Mouse (Mus musculus) cerebellum, adult (tissue): Measurements from ENCODE around the gene Olfr159.
"Not testable (repeated sequence)": the region's sequence is repeated elsewhere in the genome, so short reads cannot be mapped to it uniquely, and the experiment has no call there.

Experiments
- ATAC-seq: cut with Nextera tagmentation; 2 replicates; pipeline ENCODE4 v1.9.2; 2017; ENCODE audit warnings: mild to moderate bottlenecking, moderate library complexity, mixed read lengths; ENCODE audit not compliant: insufficient number of reproducible peaks, low FRiP score, low TSS enrichment

Gene Olfr159

DNA sequence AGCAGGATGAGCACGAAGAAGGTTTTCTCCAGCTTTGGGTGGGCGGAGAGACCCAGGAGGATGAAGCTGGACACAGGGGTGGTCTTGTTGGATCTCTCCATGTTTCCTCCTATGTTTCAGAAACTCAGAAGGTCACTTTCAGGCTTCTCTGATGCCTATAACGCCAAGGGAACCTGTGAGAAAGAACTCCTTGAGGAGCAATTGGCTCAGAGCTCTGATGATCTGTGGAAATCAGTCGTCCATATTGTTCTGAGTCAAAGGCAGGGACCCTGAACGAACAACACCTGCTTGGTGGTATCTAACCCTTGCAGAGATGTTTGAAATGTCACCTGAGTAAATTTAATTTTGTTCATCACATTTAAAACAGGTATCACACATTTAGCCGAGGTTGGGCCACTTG lies at the start of gene Olfr159:
Gene Olfr159, minus strand, starts transcription at position 101 of the 400 bp plus-strand sequence.
- no peak for ATAC-seq

DNA sequence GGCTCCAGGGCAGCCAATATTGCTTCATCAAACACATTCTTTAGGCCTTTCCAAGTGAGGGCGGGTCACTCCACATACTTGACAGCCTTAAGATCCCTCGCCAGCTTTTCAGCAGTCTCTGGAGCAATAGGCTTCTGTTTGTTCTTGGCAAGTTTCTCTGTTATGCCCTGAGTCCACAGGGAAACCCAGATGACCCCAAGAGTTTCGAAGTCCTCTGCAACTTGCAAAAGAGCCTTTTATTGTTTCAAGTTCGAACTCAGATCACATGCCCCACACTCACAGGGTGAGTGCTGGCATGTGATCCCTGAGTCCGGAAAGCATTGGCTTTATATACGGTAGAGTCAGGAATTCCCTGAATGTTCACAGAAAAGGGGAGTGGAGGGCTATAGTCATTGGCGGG lies 28.1 kb upstream of the Olfr159 start:
- no peak for ATAC-seq

DNA sequence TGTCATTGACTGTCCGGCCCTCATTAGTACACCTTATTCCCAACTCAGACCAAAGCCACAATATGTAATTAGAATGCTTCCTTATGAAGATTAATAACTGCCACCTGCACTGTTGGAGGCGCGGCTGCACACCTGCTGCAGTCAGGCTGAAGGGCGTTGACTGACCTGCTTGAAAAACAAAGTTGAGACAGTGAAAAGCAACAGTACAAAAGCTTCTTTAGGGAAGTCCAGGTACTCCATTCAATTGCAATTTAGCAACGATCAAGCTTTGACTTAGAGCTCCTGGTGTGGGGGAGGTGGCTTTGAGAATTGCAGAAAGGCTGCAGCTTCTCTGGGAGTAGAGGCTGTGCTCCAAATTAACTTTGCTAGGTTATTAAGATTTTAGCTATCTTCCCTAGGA lies 25.0 kb upstream of the Olfr159 start:
- not testable (repeated sequence) for ATAC-seq

DNA sequence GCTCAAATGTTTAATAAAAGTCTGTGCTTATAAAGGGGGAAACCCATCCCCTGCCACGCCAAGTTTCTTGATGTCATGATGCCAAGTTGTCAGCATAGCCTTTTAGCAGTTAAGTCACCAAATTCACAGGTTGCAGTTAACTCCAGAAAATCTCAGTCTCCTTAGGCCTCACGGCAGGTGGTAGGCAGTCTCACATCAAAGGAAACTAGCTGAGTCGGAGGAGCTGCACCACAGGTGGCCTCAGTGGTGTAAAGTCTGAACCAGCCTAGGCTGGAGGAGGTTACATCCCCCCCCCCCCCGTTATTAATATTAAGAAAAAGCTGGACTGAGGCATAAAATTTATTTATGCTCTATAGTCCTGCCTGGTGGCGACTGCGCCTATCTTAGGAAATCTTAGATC lies 24.5 kb upstream of the Olfr159 start:
- ATAC-seq = no peak

DNA sequence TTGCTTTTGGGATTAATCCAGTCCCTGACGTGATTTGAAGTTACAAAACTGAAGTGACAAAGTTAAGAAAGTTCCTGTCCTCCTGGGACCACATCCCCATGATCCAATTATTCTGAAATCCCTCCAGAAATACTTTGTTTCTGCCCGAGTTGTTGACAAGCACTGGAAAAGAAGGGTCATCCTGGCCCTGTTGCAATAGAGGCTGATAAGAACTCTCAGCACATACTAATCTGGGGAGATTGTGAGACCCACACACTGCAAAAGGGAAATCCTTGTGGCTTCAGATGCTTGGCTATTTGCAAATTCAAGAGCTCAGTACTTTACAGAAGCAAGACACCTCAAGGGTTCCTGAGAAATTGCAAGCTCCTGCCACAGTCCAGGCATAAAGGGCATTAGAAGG lies 1.5 kb upstream of the Olfr159 start:
- no peak for ATAC-seq

DNA sequence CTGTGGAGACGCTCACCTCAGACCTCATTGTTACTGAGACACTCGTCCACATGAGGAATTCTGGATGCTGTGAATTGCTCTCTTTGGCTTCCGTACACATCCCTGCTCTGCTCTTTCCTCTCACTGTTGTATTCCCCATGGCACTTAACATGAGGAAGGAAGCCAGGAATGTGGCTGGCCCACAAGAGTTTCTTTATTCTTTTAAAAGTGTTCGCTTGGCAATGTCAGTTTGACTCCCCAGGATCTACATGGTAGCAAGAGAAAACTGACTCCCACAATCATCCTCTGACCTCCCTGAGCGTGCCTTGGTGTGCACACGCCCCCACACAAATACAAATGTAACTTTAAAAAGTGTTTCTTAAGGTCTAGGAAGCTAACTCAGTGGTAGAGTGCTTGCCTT lies 817 bp upstream of the Olfr159 start:
- ATAC-seq = no peak

DNA sequence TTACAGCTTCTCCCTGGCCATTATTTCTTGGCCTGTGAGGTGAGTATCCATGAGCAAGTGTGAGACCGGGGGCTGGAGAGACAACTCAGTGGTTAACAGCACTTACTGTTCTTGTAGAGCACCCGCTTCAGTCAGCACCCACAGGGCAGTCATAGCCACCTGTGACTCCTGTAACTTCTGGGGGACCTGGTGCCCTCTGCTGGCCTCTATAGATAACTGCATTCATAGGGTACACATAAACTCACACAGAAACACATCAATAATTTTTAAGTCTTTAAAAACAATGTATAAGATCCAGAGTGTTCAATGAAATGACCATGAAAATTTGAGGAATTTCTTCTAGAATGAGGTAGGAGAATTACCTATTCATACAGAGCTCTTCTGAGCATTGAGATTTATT lies 1.4 kb downstream of the Olfr159 start:
- ATAC-seq = no peak

DNA sequence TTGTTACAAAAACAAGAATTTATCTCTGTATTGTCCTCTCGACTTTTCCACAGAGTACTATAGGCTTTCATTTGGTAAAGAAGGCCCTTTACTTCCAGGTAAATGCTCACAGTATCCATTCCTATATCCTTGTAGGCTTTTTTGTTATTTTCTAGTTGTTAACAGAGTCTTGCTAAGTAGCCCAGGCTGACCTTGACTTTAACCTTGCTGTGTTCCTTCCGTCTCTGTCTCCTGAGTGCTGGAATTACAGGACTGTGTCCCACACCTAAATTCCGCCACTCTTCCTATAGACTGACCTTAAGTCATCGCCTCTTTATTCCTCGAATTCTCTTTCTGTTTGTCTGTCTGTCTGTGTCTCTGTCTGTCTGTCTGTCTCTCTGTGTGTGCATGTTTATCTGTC lies 2.5 kb downstream of the Olfr159 start:
- ATAC-seq = no peak

DNA sequence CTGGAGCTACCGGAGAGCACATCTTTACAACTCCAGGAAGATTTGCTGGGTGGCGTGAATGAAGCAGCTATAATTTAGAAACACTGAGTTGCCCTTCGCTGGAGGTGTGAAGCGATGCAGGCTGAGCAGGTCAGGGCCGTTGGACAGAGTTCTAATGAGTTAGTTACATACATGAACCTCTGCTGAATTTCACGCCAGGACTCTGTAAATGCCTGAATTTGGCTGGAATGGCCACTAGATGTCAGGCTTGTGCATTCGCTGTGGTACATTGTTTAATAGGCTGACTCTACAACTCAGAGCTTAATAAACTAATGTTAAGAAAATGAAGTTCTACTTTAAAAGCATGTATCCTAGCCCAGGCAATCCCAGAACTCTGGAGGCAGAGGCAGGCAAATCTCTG lies 7.4 kb downstream of the Olfr159 start:
- 0 out of 2 replicates have a peak, but pooled peaks have one; percentile 26 for ATAC-seq

DNA sequence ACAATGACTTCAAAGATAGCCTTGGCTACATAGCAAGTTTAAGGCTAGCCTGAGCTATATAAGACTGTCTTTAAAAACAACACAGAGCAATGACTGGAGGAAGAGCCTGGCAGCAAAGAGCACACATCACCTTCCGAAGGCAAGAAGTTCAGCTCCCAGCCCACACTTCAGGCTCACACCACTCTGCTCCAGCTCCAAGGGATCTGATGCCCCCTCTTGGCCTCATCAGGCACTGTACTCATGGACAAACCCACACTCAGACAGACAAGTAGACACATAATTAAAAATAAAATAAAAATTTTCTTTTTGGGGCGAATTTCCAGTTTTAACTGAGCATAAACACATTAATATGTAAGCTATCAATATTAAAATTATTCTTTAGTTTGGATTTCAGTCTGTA lies 9.5 kb downstream of the Olfr159 start:
- no peak for ATAC-seq

DNA sequence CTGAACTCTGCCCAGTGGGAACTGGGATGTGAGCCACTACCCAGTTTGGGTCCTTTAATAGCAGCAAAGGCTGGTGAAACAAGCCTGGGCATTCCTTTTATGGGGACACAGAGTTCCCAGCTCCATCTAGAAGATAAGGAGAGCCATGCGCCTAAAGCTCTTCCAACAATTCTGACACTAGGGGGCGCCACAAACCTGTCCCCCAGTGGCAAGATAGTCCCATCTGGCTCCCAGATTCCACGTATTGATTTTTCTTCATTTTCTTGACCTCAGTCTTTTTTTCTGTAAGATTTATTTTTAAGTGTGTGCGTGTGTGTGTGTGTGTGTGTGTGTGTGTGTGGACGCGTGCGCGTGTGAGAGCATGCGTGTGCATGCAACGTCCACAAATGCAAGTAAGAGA lies 10.3 kb downstream of the Olfr159 start:
- ATAC-seq = no peak

DNA sequence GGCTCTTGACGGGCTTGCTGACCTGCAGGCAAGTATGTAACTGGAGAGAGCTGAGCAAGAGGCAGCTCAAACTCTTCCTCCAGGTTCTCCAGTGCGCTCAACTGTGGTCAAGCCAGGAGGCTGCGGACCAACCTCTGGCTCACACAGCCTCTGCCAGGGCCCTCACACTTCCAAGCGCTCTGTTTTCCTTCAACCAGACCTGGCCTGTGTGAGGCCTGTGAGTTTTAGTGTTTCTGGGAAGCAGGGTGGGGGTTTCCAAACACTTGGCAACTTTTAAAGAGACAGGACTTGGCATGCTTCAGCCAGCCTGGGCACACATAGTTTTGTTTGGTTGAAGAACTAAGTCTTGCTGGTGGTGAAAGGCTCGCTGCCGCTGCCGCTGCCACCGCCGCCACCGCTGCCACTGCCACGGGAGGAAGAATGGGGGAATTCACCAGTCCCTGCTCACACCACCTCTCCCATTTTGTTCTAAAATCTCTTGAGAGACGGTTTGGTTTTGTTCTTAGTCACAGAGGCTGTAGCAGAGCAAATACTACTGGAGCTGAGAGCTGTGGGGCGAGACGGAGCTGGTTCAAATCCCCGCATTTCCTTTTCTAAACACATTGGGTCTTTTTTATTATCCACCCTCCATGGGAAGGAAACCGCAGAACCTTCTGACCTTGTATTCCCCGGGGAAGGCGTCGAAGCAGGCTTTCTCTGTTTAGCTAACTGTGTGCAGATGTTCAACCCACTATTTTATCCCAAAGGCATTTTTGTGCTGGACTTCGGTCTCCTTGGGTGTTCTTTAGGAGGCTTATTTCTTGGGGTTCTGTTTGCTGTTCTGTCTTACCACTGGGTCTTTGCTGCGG lies 11.0 kb downstream of the Olfr159 start:
- no peak for ATAC-seq

DNA sequence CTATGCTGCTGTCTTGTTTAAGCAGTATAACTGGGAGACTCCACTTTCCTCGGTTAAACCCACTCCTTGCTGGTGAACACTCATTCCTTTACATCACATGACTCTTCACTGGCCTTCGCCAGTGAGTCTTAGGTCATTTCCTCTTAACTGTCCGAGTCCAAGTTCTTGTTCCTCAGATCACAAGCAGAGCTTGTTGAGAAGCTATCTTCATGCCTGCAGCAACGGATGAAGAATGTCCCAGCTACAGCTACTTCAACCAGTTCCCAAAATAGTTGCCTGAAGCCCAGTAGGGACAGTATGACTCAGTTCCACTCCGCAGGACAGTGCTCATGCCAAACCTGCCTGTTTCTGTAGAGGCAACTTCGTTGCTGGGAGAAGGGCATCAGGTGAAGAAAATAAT lies 13.6 kb downstream of the Olfr159 start:
- ATAC-seq = no peak

DNA sequence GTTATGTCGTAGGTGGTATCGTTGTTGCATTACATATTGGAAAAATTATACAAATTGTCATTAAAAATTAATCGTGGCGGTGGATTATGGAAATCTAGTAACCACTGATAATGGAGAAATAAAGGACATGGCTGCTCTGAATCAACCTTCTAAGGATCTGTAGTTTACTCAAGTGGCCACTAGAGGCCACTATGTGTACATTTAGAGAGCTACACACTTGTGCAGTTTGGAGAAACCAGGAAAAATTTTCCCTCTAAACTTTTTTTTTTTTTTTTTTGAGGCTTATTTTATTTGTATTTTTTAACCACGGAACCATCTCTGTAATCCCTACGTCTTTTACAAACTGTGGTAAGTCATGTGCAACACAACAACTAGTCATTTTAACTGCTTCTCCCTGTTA lies 25.6 kb downstream of the Olfr159 start:
- ATAC-seq = no peak

DNA sequence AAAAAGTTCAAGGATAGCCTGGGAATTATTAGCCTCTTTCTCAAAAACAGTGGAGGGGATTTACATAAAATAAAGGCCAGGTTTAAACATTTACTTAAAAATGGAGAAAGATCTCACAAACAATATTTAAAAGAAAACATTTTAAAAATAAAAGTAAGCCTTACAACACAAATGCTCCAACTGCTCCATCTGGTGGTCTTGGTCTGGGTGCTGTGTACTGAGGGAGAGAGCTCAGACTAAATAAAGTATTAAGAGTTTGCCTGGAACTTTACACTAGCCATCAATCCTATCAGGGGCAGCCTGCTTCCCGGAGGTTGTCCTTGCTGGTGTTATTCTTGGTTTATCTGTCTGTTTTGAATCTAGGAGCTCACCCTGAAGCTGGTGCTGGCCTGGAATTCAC lies 27.7 kb downstream of the Olfr159 start:
- ATAC-seq = no peak

DNA sequence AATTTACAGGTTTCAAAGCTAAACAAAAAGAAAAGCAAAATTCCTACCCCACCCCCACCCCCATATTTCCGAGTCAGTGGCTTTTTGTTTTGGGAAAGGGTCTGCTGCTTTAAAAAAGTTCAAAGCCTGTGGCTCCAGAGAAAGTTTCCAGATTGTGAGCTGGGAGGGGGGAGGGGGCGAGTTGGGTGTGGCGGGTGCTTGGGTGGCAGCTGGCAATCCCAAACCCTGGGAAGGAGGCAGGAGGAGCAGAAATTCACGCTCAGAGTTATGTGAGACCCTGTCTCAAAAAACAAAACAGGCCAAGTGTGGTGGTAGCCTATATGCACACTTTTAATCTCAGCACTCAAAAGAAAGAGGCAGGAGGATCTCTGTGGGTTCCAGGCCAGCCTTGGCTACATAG lies 28.2 kb downstream of the Olfr159 start:
- ATAC-seq = no peak

DNA sequence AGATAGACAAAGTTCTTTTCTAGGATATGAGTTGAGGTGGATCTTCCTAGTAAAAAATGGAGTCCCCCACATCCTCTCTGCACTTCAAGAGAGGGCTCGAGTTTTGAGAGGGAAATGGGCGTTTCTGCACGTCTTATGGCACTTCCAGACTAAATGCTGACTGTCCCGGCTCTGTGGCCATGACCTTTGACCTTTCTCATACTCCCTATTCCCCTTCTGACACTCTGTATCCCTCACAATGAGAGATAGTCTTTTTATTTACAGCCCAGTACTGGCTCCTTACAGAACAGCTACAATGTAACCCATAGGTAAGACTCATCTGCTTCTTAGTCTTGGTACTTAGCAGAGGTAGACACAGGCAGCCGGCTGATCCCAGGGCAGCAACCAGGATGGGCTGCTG lies 29.3 kb downstream of the Olfr159 start:
- ATAC-seq = no peak

DNA sequence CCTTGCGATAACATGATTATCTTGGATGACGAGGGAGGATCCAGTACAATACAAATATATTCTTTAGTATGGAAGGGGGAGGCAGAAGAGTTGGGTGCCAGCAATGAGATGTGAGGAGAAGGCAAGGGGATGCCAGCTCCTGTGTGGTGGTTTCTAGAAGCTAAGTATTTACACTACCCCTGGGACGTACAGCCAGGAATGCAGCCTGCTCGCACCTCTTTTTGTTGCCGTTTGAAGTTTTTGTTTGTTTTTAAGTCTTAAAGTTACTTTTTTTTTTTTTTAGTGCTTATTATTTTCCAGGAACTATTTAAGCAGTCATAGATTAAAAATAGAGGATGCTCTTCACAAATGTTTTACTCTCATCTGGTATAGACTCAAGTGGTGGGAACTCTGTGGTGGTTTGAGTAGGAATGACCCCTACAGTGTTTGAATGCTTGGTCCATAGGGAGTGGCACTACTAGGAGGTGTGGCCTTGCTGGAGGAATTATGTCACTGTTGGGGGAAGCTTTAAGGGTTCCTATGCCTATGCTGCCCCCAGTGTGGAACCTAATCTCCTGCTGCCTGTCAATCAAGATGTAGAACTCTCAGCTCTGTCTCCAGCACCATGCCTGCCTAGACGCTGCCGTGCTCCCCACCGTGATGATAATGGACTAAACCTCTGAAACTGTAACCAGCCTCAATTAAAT lies 31.7 kb downstream of the Olfr159 start:
- no peak for ATAC-seq

DNA sequence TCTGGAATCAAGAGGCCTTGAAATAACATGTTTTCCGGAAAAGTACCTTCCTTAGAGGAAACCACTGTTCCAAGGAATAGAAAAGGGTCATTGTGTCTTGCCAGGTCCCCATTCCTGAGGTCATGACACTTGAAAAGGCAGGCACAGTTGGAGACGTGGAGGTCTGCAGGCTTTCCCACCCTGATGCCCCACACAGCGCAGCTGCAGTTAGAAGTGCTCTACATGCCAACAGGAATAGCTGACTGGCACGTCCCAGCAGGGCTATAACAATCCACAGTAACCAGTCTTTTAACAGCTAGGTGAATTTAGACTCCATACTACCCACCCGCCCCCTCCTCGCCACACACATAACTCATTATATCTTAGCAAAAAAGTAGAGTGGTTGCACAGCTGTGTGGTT lies 33.7 kb downstream of the Olfr159 start:
- ATAC-seq = no peak

DNA sequence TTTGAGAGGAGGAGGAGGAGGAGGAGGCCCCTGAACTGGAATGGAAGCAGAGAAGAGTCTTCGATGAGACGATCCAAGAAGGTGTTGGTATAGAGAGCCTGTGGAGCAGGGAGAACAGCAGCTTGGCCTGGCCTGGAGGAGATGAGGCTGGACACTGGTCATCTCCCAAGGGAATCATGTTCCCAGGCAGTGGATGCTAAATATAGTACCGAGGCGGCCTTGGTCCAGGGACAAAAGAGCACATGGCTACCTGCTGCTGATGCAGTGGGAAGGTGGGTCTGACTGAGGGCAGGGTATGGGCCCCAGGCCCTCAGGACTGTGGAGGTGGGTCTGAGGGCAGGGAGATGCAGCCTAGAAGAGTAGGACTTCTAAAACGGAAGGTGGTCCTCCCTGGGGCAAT lies 37.6 kb downstream of the Olfr159 start:
- ATAC-seq = no peak

DNA sequence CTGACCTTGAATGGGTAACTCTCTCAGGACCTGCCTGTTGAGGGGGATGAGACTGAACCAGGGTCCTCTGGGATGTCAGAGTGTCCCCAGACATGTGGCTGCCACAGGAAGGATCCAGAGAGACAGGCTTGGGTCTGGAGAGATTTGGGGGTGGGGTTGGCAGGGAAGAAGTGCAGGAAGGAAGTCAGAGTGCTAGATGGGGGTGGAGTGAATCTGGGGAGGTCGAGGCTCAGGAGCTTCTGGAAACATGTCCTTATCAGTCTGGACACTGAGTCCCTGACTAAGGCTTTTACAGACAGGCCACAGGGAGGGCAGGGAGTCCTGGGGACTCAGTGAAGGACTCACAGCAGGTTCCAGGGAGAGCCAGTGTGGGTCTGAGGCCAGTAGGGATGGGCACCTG lies 38.6 kb downstream of the Olfr159 start:
- no peak for ATAC-seq

DNA sequence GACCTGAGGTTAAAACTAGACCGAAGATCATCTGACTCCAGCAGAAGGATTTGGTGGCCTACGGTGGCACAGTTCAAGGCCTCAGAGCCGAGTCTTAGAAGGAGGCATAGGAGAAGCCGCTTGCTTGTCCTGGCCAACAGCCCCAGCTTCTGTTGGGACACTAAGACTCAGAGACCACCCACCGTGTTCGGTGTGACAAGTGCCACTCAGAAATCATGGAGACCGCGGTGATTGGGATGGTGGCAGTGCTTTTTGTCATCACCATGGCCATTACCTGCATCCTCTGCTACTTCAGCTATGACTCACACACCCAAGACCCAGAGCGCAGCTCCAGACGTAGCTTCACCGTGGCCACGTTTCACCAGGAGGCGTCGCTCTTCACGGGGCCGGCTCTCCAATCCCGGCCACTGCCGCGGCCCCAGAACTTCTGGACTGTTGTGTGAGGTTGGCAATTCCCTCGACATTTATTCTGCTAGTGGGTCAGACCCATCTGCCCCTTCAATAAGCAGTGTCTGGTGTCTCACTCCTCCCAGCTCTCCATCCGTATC lies 40.0 kb downstream of the Olfr159 start:
- ATAC-seq = no peak
